Mouse (Mus musculus) liver, postnatal 0 days (tissue): ENCODE data around the gene Arhgap6. TPM values are rescaled to one million over a fixed set of nuclear protein-coding genes. Genes with fewer than 3 reads are reported as not detected.

Experiments used
- ATAC-seq: fragments of 200-750 bp; cut with Nextera tagmentation; 2 replicates; pipeline ENCODE4 v1.8.0; 2017; ENCODE audit warnings: mild to moderate bottlenecking, moderate library complexity
- DNase-seq: peaks from one replicate; pipeline ENCODE4 v3.0.0-alpha.2; 2016
- H3K27ac ChIP-seq: fragments of 300-500 bp; sonication (generic); 2 replicates; pipeline ENCODE4 v1.5.1; 2014; ENCODE audit warnings: antibody characterized with exemption, moderate library complexity, mild to moderate bottlenecking, low read depth
- H3K27me3 ChIP-seq: fragments of 300-500 bp; sonication (generic); 2 replicates; pipeline ENCODE4 v1.6.1; 2014; ENCODE audit warnings: low read length, control low read depth, mixed read lengths; ENCODE audit not compliant: insufficient read depth
- H3K36me3 ChIP-seq: fragments of 300-500 bp; sonication (generic); replicated peaks from 2 replicates; pipeline ENCODE4 v1.6.1; 2014; ENCODE audit warnings: mild to moderate bottlenecking, control low read depth, low read length, moderate library complexity, mixed read lengths; ENCODE audit not compliant: insufficient read depth
- H3K4me1 ChIP-seq: fragments of 300-500 bp; sonication (generic); 2 replicates; pipeline ENCODE4 v1.6.1; 2014; ENCODE audit warnings: antibody characterized with exemption, mild to moderate bottlenecking, control low read depth; ENCODE audit not compliant: insufficient read depth
- H3K4me2 ChIP-seq: fragments of 300-500 bp; sonication (generic); 2 replicates; pipeline ENCODE4 v1.6.1; 2014; ENCODE audit warnings: low read depth, mild to moderate bottlenecking, low read length, moderate library complexity, mixed read lengths
- H3K4me3 ChIP-seq: fragments of 300-500 bp; sonication (generic); 2 replicates; pipeline ENCODE4 v1.5.1; 2014; ENCODE audit warnings: low read depth, low read length
- H3K9ac ChIP-seq: fragments of 300-500 bp; sonication (generic); replicated peaks from 2 replicates; pipeline ENCODE4 v1.6.1; 2014; ENCODE audit warnings: mild to moderate bottlenecking, moderate library complexity
- H3K9me3 ChIP-seq: fragments of 300-500 bp; sonication (generic); 2 replicates; pipeline ENCODE4 v1.6.1; 2016; ENCODE audit warnings: mild to moderate bottlenecking, control low read depth, low read length, mixed read lengths
- CTCF ChIP-seq: sonication (generic); IDR thresholded peaks from 2 replicates; pipeline ENCODE4 v1.5.1; 2016; ENCODE audit warnings: antibody characterized with exemption, low read depth
- EP300 ChIP-seq: IDR thresholded peaks from 2 replicates; pipeline ENCODE4 v1.6.1; 2016; ENCODE audit warnings: antibody characterized with exemption, low read depth, mild to moderate bottlenecking
- WGBS: fragments of 180-500 bp; shearing (Covaris S2); extraction: QIAGEN DNeasy Blood & Tissue Kit; methylation state at CpG from one replicate; pipeline ENCODE4 v1.1.7; 2014; ENCODE audit not compliant: insufficient replicate concordance; 5-methylcytosine and 5-hydroxymethylcytosine counted together
- polyA plus RNA-seq: library from polyadenylated mRNA; unstranded; fragments of >200 nt; fragmentation: Nextera tagmentation; extraction: Ambion mirVana; gene quantifications from 2 replicates; pipeline ENCODE4 v1.2.1, GENCODE M21; 2015

Arhgap6 gene
- polyA plus RNA-seq, 1 experiment from 2014 or later, result 2.9 TPM

DNA sequence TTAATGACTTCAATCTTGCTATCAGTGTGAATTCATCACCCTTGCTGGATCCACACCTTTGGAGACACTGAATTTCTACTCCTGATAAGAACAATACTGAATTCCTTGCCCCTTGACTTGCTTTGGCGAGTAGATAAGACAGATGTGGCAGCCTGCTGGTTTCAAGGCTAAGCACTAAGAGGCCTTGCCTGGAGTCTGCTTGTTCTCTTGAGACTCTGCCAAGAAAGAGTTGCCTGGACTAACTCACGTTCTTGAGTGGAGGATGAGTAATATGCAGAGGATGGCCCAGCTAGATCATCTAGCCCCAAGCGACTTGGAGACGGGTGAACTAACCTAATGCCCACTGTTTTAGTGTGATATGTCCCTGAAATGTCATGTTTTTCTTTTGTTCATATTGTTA is 148.3 kb downstream of the Arhgap6 start:
- DNase-seq (no peak), ATAC-seq (no peak)
- Histone ChIP-seq H3K4me3 (no peak overlapping the region), H3K27me3 (no peaks in the 10 kb centered on the region), H3K36me3 (no peaks in the 10 kb centered on the region), H3K4me1 (no peaks in the 10 kb centered on the region), H3K9ac (no peak overlapping the region), H3K9me3 (no peaks in the 10 kb centered on the region), H3K4me2 (no peak overlapping the region), H3K27ac (no peak overlapping the region)
- 62% methylated on average over 4 of the region's 4 CpGs for WGBS
- TF ChIP-seq CTCF, result no peak
- TF ChIP-seq EP300, result no peak

DNA sequence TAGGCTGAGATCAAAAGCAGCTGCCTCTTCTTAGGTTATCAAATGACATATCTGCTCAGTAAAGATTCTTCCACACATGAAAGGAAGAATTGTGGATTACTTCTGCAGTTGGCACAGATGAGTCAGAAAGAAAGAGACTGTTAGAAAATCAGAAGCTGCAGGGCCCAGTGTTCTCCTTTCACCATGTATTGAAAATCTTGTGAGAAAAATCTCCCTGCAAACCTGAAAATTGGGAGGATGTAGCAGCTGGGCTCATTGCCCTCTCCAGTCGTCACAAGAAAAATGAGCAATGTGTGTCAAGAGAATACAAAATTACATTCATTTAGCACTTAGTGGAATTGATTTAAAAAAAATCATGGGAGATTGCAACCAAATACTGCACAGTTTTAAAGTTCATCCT is 180.5 kb downstream of the Arhgap6 start:
- Histone ChIP-seq H3K9ac (no peak overlapping the region), H3K36me3 (no peaks in the 10 kb centered on the region), H3K4me1 (no peaks in the 10 kb centered on the region), H3K4me3 (no peak overlapping the region), H3K27me3 (no peaks in the 10 kb centered on the region), H3K9me3 (no peaks in the 10 kb centered on the region), H3K4me2 (no peak overlapping the region), H3K27ac (no peak overlapping the region)
- ATAC-seq, result no peak
- TF ChIP-seq CTCF, result no peak
- TF ChIP-seq EP300, result no peak
- DNase-seq, result no peak
- WGBS, result 71% methylated on average over 1 of the region's 1 CpGs

DNA sequence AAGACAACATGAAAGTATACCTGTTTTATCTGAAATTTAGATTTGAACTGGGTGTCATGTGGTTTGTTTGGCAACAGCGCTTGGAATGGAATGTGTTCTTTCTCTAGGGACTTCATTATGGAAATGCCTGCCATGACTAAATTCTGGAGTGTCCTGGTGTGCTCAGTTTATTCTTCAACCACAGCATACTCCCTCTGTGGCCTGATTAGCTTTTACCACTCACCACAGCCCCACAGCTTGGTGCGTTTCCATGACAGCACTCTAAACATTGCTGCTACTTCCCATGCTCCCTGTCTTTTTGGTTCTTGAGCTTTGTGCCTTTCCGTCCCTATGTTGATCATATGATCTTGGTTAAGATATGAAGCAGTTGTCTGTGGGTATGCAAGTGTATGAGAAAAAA is 182.9 kb downstream of the Arhgap6 start:
- Histone ChIP-seq H3K9me3 (no peaks in the 10 kb centered on the region), H3K27me3 (no peaks in the 10 kb centered on the region), H3K4me1 (no peaks in the 10 kb centered on the region), H3K27ac (no peak overlapping the region), H3K9ac (no peak overlapping the region), H3K4me3 (no peak overlapping the region), H3K4me2 (no peak overlapping the region), H3K36me3 (no peaks in the 10 kb centered on the region)
- no peak for ATAC-seq
- no peak for DNase-seq
- 67% methylated on average over 3 of the region's 3 CpGs for WGBS
- no peak for TF ChIP-seq EP300
- no peak for TF ChIP-seq CTCF

DNA sequence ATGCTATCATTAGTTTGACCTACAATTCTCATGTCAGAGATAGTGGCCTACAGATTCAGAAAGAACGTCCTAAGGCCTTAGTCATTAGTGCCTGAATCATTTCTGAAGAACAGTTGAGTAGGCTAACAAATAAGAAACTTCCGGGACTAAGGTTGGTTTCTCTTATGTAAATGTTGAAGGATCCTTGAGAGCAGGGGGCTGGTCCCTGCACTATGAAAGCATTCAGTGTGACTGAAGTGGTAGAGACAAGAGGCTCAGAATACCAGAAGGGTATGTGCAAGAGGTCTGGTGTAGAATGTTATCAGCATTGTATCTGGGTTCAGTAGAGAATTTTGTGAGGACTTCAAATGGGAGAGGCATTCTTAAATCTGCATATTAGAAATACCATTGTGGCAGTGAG is 185.5 kb downstream of the Arhgap6 start:
- 67% methylated on average over 2 of the region's 2 CpGs for WGBS
- TF ChIP-seq EP300 (no peak), CTCF (no peak)
- Histone ChIP-seq H3K4me1 (no peaks in the 10 kb centered on the region), H3K27ac (no peak overlapping the region), H3K9ac (no peak overlapping the region), H3K36me3 (no peaks in the 10 kb centered on the region), H3K4me3 (no peak overlapping the region), H3K9me3 (no peaks in the 10 kb centered on the region), H3K27me3 (no peaks in the 10 kb centered on the region), H3K4me2 (no peak overlapping the region)
- DNase-seq (no peak), ATAC-seq (no peak)

DNA sequence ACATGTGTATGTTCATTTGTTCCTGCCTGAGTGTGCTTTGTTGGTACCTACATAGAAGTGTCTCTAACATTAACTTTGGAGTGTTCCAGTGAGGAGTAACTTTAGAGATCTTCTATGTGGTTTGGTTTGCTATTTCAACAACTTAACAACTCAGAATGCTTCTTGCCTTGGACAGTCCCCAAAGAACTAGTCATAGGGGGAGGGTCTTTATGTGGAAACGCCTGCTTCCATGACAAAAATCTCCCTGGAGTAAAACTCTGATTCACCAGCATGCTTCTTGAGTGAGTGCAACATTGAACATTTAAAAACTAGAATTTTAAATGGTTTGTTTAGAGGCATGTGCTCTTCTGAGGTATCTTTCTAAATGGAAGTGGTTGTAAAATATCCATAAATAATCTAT is 212.2 kb downstream of the Arhgap6 start:
- TF ChIP-seq CTCF (no peak), EP300 (no peak)
- Histone ChIP-seq H3K27ac (no peak overlapping the region), H3K4me2 (no peak overlapping the region), H3K9me3 (no peaks in the 10 kb centered on the region), H3K9ac (no peak overlapping the region), H3K36me3 (no peaks in the 10 kb centered on the region), H3K4me1 (no peaks in the 10 kb centered on the region), H3K27me3 (peaks cover 3% of the 10 kb centered on the region; the same call in 1 of the 2 replicates), H3K4me3 (no peak overlapping the region)
- DNase-seq (no peak), ATAC-seq (no peak)
- WGBS, result 52% methylated on average over 1 of the region's 1 CpGs

DNA sequence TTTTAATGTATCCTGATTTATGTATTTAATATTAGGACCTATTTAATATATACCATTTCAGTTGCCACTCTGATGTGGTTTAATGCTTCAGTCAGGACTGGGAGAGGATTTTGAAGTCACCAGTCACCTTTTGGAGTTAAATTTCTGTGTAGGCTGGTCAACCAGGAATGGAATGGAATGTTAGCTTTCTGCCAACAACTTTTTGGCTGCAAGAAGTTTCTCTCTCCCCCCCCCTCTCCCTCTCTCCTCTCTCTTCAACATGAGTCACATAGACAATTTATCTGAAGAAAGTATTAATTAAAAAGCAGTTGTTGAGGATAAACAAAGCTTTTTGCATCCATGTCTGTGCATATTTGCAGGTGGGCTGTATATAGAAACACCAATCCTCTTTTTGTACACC is 217.8 kb downstream of the Arhgap6 start:
- no peak overlapping the region for H3K4me2 ChIP-seq
- H3K9ac ChIP-seq, result no peak overlapping the region
- ATAC-seq (no peak), DNase-seq (no peak)
- no peak overlapping the region for H3K4me3 ChIP-seq
- no peaks in the 10 kb centered on the region for H3K4me1 ChIP-seq
- H3K27me3 ChIP-seq, result no peaks in the 10 kb centered on the region
- TF ChIP-seq EP300 (no peak), CTCF (no peak)
- no peaks in the 10 kb centered on the region for H3K36me3 ChIP-seq
- H3K27ac ChIP-seq, result no peak overlapping the region
- H3K9me3 ChIP-seq, result no peaks in the 10 kb centered on the region

DNA sequence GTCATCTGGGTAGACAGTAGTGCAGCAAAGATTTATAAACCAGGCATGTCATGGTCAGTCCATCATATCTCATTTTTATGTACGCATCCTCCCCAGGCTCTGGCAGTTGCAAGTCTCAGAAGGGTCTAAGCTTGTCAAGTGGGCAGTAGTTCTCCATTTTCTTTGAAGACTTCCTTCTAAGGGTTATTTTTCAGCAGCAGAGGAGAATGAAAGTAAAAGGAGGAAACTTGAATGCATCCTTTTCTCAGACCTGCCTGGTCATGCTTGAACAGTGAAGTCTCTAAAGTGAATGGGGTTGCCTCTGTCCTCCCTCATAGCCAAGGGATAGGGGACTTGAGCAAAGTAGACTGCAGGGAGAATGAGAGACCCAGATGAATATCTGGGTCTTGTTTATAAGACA is 239.5 kb downstream of the Arhgap6 start:
- Histone ChIP-seq H3K27ac (no peak overlapping the region), H3K4me2 (no peak overlapping the region), H3K36me3 (no peaks in the 10 kb centered on the region), H3K9me3 (no peaks in the 10 kb centered on the region), H3K27me3 (0 out of 2 replicates have a peak, but pooled peaks cover 3% of the 10 kb centered on the region), H3K4me3 (no peak overlapping the region), H3K9ac (no peak overlapping the region), H3K4me1 (no peaks in the 10 kb centered on the region; the same call in 1 of the 2 replicates)
- TF ChIP-seq EP300 (no peak), CTCF (no peak)
- DNase-seq, result no peak
- no peak for ATAC-seq
- 76% methylated on average over 1 of the region's 1 CpGs for WGBS
